Mouse (Mus musculus): ENCODE measurements around the gene Mapk11.

The Mapk11 gene

GRCm38 (mm10) chr15:89140659-89141252 lies 8.7 kb downstream of the Mapk11 start, which contains the start of gene Mapk12:
Mapk12 (minus strand) TSS chr15:89140703.
- no peak for DNase-seq (ENCODE audit: low spot score)

GRCm38 (mm10) chr15:89140048-89140658 lies 9.3 kb downstream of the Mapk11 start:
- no peak for DNase-seq (ENCODE audit: low spot score)

GRCm38 (mm10) chr15:89138531-89138930 lies 10.9 kb downstream of the Mapk11 start:
- DNase-seq (ENCODE audit: low spot score): no peak

- DNase-seq (ENCODE audit: low spot score): no peak
These were observed 11.4 kb downstream of the Mapk11 start for GRCm38 (mm10) chr15:89138046-89138405.

- DNase-seq (ENCODE audit: low spot score): no peak
These were observed 11.9 kb downstream of the Mapk11 start for GRCm38 (mm10) chr15:89137378-89138045.

GRCm38 (mm10) chr15:89136461-89137155 lies 12.8 kb downstream of the Mapk11 start:
- no peak for DNase-seq (ENCODE audit: low spot score)

- DNase-seq (ENCODE audit: low spot score): no peak
These were observed 18.1 kb downstream of the Mapk11 start for GRCm38 (mm10) chr15:89131316-89131715.

GRCm38 (mm10) chr15:89130245-89130644 lies 19.2 kb downstream of the Mapk11 start:
- no peak for DNase-seq (ENCODE audit: low spot score)

GRCm38 (mm10) chr15:89128382-89129350 lies 20.8 kb downstream of the Mapk11 start, which contains the start of gene Hdac10:
Hdac10 (minus strand) TSS chr15:89128700.
- peak; percentile 83 for DNase-seq (ENCODE audit: low spot score)

- DNase-seq (ENCODE audit: low spot score): no peak
These were observed 22.0 kb downstream of the Mapk11 start for GRCm38 (mm10) chr15:89127364-89127940.

GRCm38 (mm10) chr15:89126622-89127021 lies 22.8 kb downstream of the Mapk11 start:
- DNase-seq (ENCODE audit: low spot score): no peak

- no peak for DNase-seq (ENCODE audit: low spot score)
These were observed 24.1 kb downstream of the Mapk11 start for GRCm38 (mm10) chr15:89125351-89125750.

- DNase-seq (ENCODE audit: low spot score): no peak
These were observed 25.1 kb downstream of the Mapk11 start for GRCm38 (mm10) chr15:89124312-89124711.

GRCm38 (mm10) chr15:89123595-89123994 lies 25.8 kb downstream of the Mapk11 start:
- no peak for DNase-seq (ENCODE audit: low spot score)

- DNase-seq (ENCODE audit: low spot score): peak; percentile 92
These were observed 26.6 kb downstream of the Mapk11 start, which contains the start of gene Tubgcp6 for GRCm38 (mm10) chr15:89122649-89123366. Tubgcp6 (minus strand) TSS chr15:89123112.

- DNase-seq (ENCODE audit: low spot score): no peak
These were observed 31.4 kb downstream of the Mapk11 start for GRCm38 (mm10) chr15:89118007-89118406.

- DNase-seq (ENCODE audit: low spot score): no peak
These were observed 39.3 kb downstream of the Mapk11 start for GRCm38 (mm10) chr15:89110147-89110546.

- no peak for DNase-seq (ENCODE audit: low spot score)
These were observed 42.5 kb downstream of the Mapk11 start for GRCm38 (mm10) chr15:89106976-89107375.

- no peak for DNase-seq (ENCODE audit: low spot score)
These were observed 43.4 kb downstream of the Mapk11 start for GRCm38 (mm10) chr15:89106073-89106472.

- DNase-seq (ENCODE audit: low spot score): no peak
These were observed 45.0 kb downstream of the Mapk11 start for GRCm38 (mm10) chr15:89104425-89104824.

All from layer of hippocampus, adult 9-10 months (tissue).